Mouse (Mus musculus) liver, adult 2 months (tissue): ENCODE measurements at regions not wholly inside any gene's neighbourhood (a gene's known extent, or its start where the extent isn't known, plus 50 kb on each side); places are given as distances from the start of the nearest gene placed in this dataset.

Experiments
- CTCF ChIP-seq: fragments of 200-500 bp; IDR thresholded peaks from 2 replicates; pipeline ENCODE4 v1.5.1; 2011; ENCODE audit warnings: low read depth, low read length, control low read depth
- POLR2A ChIP-seq: fragments of 200-500 bp; IDR thresholded peaks from 2 replicates; pipeline ENCODE4 v1.6.1; 2011; ENCODE audit warnings: low read length, control low read depth; ENCODE audit not compliant: insufficient read depth; ENCODE audit errors: extremely low read depth

DNA sequence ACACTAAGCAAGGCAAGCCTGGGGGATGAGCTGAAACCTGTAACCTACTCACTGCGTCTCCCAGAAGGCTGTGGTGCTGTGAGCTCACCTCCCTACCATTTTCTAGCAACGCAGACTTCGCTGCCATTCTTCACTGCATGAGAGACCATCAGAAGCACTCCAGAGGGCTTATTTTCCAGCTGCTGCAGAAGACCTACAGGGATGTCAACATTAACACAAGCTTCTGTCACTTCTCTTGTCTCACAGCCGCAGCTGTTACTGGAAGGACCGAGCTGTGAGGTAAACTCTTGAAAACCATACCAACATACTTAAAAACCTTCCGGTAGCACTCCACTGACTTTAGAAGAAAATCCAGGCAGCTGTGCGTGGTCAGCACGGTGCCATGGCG lies 54.3 kb upstream of the Mycn start:
- TF ChIP-seq CTCF (no peak), POLR2A (no peak)
